Mouse (Mus musculus): ENCODE measurements around the gene Lmf2.
A peak's percentile ranks its signal among the peaks of the same experiment; 100 is the strongest.

Gene Lmf2

GRCm38 (mm10) chr15:89355241-89356187 lies at the start of gene Lmf2, which contains the start of gene Ncaph2:
TSS of gene Lmf2 (minus strand) at chr15:89355659.
TSS of gene Ncaph2 (plus strand) at chr15:89355719.
- peak; percentile 94 for DNase-seq

GRCm38 (mm10) chr15:89404831-89405623 lies 49.6 kb upstream of the Lmf2 start:
- no peak for DNase-seq

- DNase-seq: no peak
Observed at GRCm38 (mm10) chr15:89402471-89402870, 47.0 kb upstream of the Lmf2 start.

- DNase-seq: no peak
Observed at GRCm38 (mm10) chr15:89399716-89400115, 44.3 kb upstream of the Lmf2 start.

- DNase-seq: no peak
Observed at GRCm38 (mm10) chr15:89398146-89398545, 42.7 kb upstream of the Lmf2 start.

GRCm38 (mm10) chr15:89396883-89397282 lies 41.4 kb upstream of the Lmf2 start:
- no peak for DNase-seq

DNA sequence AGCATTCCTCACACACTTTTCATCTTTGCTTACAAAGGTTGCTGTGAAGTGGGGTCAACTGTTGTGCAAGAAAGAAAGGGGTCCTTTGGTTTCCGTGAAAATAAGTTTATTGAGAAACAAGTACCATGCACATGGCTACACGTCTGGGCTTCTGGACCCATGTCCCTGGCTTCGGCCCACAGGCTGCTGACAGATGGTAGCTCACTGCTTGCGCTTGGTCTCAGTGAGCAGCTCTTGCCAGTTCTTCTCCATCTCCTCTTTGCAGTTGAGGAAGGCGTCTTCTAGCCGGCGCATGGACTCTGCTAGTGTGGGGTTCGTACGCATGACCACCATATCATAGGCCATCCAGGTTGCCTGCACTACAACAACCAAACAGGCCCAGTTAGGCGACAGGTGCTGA lies 34.6 kb upstream of the Lmf2 start:
- DNase-seq: peak; percentile 58

DNA sequence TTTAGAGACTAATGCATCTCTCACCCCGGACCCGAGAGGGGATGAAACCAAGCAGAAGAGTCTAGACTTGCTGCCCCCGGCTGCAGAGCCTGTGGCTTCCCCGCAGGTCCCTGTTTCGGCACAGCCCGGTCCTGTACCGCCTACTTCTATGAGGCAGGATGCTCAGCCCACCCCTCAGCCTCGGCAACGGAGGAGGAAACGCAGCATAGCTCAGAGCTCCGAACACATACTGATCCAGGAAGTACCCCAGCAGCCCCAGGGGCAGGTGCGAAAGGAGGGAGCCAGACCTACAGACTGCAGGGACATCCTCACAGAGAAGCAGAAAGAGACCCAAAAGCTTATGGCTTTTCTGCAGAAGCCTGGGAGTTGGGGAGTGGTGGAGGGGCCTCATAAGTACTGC lies 31.7 kb upstream of the Lmf2 start:
- no peak for DNase-seq

DNA sequence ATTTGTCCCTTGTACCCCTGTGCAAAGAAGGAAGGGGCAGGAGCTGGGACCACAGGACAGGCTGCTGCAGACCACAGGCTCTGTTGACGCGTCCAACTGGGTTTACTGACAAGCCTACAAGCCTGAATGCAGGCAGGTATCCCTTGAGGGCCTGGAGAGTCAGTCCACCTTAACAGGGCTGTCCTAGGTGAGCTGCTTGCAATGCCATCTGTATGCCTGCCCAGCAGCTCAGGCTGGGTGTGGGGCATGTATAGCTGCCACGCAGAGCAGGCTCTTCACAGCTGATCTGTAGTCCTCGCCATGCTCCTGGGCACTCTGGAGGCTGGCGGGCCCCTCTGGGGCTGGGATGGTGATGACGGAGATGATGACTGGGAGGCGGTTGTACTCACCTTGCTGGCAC lies 29.2 kb upstream of the Lmf2 start, which contains the start of gene Klhdc7b:
Klhdc7b (plus strand) TSS at position 301 of the 400 bp plus-strand sequence.
- no peak for DNase-seq

- DNase-seq: peak; percentile 77
Observed at GRCm38 (mm10) chr15:89379429-89379828, 24.0 kb upstream of the Lmf2 start.

DNA sequence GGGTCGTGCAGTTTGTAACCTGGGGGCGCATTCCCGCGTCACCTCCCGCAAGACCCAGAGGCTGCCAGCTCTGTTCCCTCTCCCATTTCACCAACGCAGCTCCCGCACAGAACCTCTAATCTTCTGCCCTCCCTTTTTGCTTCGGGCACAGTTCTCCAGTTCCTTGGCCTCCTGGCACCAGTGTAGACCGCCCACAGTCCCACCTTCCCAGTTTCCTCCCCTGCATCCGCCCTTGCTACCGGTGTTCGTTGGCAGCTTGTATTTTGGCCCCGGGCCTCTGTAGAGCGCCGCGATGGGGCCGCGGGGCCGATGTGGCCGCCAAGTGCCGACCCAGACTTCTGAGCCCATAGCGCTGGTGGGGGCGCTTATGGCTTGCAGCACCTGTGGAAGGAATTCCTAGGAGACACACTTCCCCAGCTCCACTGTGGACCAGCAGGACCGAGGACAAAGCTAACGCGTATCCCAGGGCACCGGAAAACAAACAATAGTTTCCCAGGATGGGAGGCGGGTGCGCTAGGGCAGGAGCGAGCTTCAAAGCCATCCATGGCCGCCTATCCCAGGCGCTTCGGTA lies 23.5 kb upstream of the Lmf2 start, which contains the start of gene Odf3b:
Odf3b (minus strand) TSS at position 452 of the 571 bp plus-strand sequence.
- DNase-seq: peak; percentile 93

DNA sequence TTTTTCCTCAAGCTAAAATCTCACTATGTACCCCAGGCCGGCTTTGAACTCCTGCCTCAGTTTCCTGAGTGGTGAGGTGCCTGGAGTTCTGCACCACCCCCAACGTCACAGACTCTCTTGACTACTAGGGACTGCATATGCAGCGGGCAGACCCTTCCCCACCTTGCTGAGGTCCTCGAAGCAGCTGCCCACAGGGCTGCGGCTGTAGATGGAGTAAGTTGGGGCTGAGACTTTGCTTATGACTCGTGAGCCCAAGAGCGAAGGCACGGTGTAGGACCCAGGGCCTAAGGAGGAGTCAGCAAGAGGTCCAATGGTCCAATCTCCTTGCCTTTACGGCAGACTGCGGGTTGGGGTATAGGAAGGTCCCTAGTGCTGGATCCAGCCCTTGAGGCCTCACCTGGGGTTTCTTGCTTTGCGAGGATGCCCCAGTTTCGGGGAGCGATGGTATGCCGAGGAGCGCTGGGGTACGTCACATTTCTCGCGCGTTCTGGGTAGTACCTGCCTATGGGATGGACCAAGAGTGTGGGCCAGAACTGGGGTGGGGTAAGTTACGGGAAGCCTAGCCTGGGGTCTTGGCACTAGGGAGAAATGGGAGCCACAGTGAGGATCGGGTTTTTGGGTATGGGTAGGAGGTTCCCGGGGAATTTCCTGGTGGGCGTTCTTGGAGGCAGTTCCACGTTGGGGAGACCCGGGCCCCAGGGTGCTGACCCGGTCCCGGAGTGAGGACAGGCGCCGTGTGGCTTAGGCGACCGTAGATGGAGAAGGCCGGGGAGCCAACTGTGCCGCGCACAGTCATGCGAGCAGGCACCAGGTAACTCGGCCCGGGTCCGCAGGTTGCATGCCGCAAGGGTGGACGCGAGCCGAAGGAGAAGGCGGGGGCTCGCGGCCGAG lies 22.7 kb upstream of the Lmf2 start:
- DNase-seq: peak; percentile 74

- peak; percentile 63 for DNase-seq
Observed at GRCm38 (mm10) chr15:89377362-89377761, 21.9 kb upstream of the Lmf2 start.

GRCm38 (mm10) chr15:89376957-89377356 lies 21.5 kb upstream of the Lmf2 start, which contains the start of gene Tymp:
TSS of gene Tymp (minus strand) at chr15:89377039.
- DNase-seq: peak; percentile 53

DNA sequence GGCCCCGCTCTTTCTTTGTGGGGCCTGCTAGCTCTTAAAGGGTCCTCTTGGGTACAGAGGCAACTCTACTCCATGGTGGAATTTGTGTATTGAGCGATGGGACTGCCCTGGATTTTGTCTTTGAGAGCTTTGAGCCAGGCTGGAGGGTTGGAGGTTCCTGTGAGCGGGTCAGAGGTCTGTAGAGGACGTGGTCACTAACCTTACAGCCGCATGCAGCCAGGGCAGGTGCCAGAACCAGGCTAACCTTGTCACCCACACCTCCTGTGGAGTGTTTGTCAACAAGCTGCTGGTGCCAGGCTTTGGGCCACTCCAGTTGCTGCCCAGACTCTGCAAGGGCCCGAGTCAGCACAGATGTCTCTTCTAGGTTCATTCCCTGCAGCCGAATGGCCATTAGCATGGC lies 20.6 kb upstream of the Lmf2 start:
- DNase-seq: peak; percentile 57

DNA sequence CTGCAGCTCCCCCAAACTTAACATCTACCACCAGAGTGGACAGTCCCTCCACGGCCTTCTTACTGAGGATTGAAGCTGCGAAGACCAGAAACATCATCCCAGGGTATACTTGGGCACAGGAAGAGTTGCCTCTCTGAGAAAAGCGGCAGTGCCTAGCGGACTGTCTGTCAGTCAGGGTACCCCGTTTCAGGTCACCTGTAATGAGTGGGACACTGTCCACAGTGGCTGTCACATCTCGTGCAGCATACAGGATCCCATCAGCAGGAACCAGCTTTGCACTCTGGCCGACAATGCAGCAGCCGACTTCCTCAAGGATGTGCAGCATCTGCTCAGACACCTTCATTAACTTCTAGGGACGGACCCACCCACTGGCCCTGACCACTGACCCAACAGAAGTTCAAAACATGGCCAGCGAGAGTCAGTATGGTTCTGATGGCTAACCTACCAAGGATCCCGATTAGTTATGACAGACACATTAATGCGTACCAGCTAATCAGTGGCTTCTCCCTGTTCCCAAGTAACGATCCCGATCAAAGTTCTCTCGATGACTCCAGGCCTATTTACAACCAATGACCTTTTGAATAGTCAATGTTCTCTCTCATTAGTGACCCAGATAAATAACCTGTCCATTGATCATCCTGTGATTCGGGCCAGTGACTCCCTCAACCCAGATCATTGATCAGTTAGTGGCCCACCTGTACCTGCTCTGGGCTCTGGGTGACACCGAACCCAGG lies 19.5 kb upstream of the Lmf2 start:
- DNase-seq: peak; percentile 53

DNA sequence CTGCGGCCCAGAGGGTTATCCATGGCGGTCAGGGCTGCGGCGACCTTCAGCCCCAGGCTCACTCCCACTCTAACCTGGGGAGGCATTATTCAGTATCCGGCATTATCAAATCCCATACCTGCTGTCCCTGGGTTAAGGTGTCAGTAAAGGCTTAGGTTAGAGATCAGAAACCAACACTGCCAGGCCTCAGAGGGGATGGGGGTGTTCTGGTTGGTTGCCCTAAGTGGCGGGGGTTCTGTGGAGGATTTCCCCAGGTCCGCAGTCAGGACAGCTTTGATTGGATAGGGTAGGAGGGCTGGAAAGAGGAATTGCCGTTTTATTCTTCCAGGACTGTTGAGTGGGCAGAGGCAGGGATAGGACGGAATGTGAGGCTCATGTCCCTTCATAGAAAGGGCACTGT lies 18.9 kb upstream of the Lmf2 start:
- DNase-seq: no peak

DNA sequence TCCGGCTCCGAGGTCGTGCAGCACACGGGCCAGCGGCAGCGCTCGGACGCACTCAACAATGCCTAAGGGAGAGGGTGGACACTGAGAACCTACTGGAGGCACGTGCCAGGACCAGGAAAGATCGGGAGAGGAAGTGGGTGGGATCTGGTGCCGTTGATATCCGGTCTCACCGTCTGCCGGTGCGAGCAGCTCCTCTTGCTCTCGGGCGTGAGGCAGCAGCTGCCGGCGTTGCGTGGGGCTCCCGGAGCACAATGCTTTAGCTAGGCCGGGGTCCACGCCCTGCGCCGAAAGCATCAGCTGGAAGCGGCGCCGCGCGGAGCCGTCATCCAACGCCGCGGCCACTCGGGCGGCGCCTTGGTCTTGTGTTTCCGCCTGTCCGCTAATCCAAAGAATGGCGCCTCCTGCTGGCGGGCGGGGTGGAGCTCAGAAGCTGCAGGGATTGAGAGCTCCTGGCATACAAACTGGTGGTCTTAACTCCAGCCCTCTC lies 18.3 kb upstream of the Lmf2 start, which contains the start of gene Sco2:
Sco2 (minus strand) TSS at position 85 of the 487 bp plus-strand sequence.
- peak; percentile 91 for DNase-seq

GRCm38 (mm10) chr15:89373027-89373761 lies 17.7 kb upstream of the Lmf2 start:
- peak; percentile 87 for DNase-seq

GRCm38 (mm10) chr15:89372536-89372935 lies 17.1 kb upstream of the Lmf2 start:
- DNase-seq: peak; percentile 42

Measured in cerebellum, adult 9-11 months (tissue).